ENCODE assay signal across 12 mouse cellular contexts in the genomic region with DNA sequence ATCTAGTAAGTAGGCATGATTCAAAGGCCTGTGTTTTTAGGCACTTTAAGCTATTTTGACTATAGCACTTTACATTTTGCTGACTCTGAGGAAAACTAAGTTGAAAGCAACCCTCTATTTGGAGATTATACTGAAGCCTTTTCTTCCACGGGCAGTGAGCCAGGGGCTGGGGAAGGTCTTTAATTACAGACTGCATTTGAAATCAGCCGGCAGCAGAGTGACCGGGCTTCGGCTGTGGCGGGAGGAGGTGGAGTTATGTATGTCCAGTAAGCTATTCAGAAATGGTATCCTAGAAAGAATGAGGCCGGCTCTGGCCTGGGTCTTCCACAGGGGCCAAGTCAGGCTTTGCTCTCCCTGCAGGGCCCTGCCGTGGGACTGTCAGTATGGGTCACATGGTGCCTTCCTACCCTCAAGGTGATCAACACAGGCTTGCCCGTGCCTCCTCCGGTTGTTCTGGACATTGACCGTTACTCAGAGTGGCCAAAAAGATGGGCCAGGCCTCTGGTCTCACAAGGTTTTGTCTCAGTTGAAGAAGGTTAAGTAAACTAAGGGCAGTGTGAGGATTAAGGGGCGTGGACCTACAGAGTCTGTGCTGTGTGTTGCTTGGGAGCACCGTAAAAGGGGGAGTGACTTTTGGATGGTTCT. TPM values are rescaled to one million over a fixed set of nuclear protein-coding genes. Genes with fewer than 3 reads are reported as not detected.
DNase-seq lines count a peak whose midpoint lies in the region; ATAC-seq and TF ChIP-seq lines count a peak whose summit lies in the region.
"Had no signal": no experiment of that assay in that cellular context is flagged by ENCODE, and none has a peak within 500 bp of the region (broad histone marks: within the 10 kb centered on the region; RNA-seq: fewer than 3 reads in every experiment).

No protein-coding gene starts in this region.

- TF ChIP-seq POLR2A in thymus, adult 2 months (IDR thresholded peaks at IDR 0.05; ENCODE audit: control insufficient read depth, extremely low read depth, insufficient read depth, low read length, poor library complexity) = no peak

- DNase-seq in kidney, adult 11 months = peak; percentile 38
- DNase-seq in kidney, adult 18-20 months = no peak
- peak; percentile 37 for DNase-seq in right cerebral cortex, postnatal 14 days
- DNase-seq in right cerebral cortex, adult 18-20 months = no peak
- DNase-seq in thymus, adult 2 months = no peak
- DNase-seq: gastrocnemius, postnatal 14 days; thymus, adult 18-20 months had no signal

- H3K4me3 ChIP-seq in intestine, embryonic 16.5 days (ENCODE audit: low read length) = no peak overlapping the region
- no peak overlapping the region for H3K4me3 ChIP-seq in heart, embryonic 12.5 days
- no peak overlapping the region for H3K4me3 ChIP-seq in thymus, adult 2 months (ENCODE audit: control insufficient read depth, insufficient read depth, low read length)
- H3K4me3 ChIP-seq: heart, embryonic 15.5 days; limb, embryonic 12.5 days; myocyte had no signal

- TF ChIP-seq CTCF in thymus, adult 2 months (IDR thresholded peaks at IDR 0.05; ENCODE audit: borderline replicate concordance, control insufficient read depth, extremely low read depth, insufficient read depth, low read length, poor library complexity) = no peak

- H3K27me3 ChIP-seq in intestine, embryonic 16.5 days (replicated peaks; ENCODE audit: control insufficient read depth, insufficient read depth, low read length) = no peaks in the 10 kb centered on the region
- H3K27me3 ChIP-seq in heart, embryonic 12.5 days (replicated peaks) = peaks cover 5% of the 10 kb centered on the region; the same call in 1 of the 2 replicates
- H3K27me3 ChIP-seq in thymus, adult 2 months (ENCODE audit: control insufficient read depth, insufficient read depth, low read length) = no peaks in the 10 kb centered on the region

- peak overlapping the region; percentile 43; the same call in 1 of the 2 replicates for H3K27ac ChIP-seq in intestine, embryonic 16.5 days (ENCODE audit: low read length)
- no peak overlapping the region for H3K27ac ChIP-seq in heart, embryonic 12.5 days (ENCODE audit: poor library complexity, severe bottlenecking)
- no peak overlapping the region for H3K27ac ChIP-seq in thymus, adult 2 months (ENCODE audit: control insufficient read depth, insufficient read depth, low read length)
- H3K27ac ChIP-seq: heart, embryonic 15.5 days; limb, embryonic 12.5 days had no signal

- ATAC-seq in intestine, embryonic 16.5 days = no peak
- no peak for ATAC-seq in heart, embryonic 12.5 days (ENCODE audit: insufficient number of reproducible peaks, low FRiP score)

- no peaks in the 10 kb centered on the region; the same call in 1 of the 2 replicates for H3K36me3 ChIP-seq in intestine, embryonic 16.5 days (ENCODE audit: control insufficient read depth, insufficient read depth, low read length)
- H3K36me3 ChIP-seq in heart, embryonic 12.5 days = no peaks in the 10 kb centered on the region
- peaks cover 10% of the 10 kb centered on the region; the same call in 1 of the 2 replicates for H3K36me3 ChIP-seq in thymus, adult 2 months (ENCODE audit: control insufficient read depth, insufficient read depth, low read length)
- H3K36me3 ChIP-seq: heart, embryonic 15.5 days had no signal

- H3K4me1 ChIP-seq in intestine, embryonic 16.5 days (ENCODE audit: control insufficient read depth, insufficient read depth, low read length) = peaks cover 25% of the 10 kb centered on the region
- peaks cover 18% of the 10 kb centered on the region for H3K4me1 ChIP-seq in heart, embryonic 12.5 days (replicated peaks)
- peaks cover 10% of the 10 kb centered on the region for H3K4me1 ChIP-seq in thymus, adult 2 months (replicated peaks; ENCODE audit: control insufficient read depth, insufficient read depth, low read length)

- no peak overlapping the region for H3K4me2 ChIP-seq in intestine, embryonic 16.5 days (ENCODE audit: low read depth, low read length)
- no peak overlapping the region for H3K4me2 ChIP-seq in heart, embryonic 12.5 days
- H3K4me2 ChIP-seq: heart, embryonic 15.5 days; limb, embryonic 12.5 days had no signal

- WGBS in intestine, embryonic 16.5 days = 70% methylated on average over 12 of the region's 12 CpGs
- 75% methylated on average over 12 of the region's 12 CpGs for WGBS in heart, embryonic 12.5 days
- WGBS in thymus, adult 2 months = 95% methylated on average over 12 of the region's 12 CpGs

- H3K9me3 ChIP-seq in intestine, embryonic 16.5 days (ENCODE audit: control insufficient read depth, low read length) = no peaks in the 10 kb centered on the region
- H3K9me3 ChIP-seq in heart, embryonic 12.5 days (replicated peaks) = no peaks in the 10 kb centered on the region
- H3K9me3 ChIP-seq: heart, embryonic 15.5 days; limb, embryonic 12.5 days had no signal

- no peak overlapping the region for H3K9ac ChIP-seq in intestine, embryonic 16.5 days (ENCODE audit: low read depth, low read length)
- H3K9ac ChIP-seq in heart, embryonic 12.5 days = no peak overlapping the region
- H3K9ac ChIP-seq: heart, embryonic 15.5 days; limb, embryonic 12.5 days had no signal

RNA-seq across cellular contexts. Expression of a gene that starts 11.5 kb away (rescaled TPM):
- 272 and 331 TPM in 2 replicates for polyA plus RNA-seq in intestine, embryonic 16.5 days (2015; fragmentation: Nextera tagmentation; extraction: Ambion mirVana)
- polyA plus RNA-seq in heart, embryonic 12.5 days (2016; fragmentation: Nextera tagmentation; extraction: Ambion mirVana) = 12.5 and 15.6 TPM in 2 replicates
- polyA plus RNA-seq in thymus, adult 2 months (2012; rRNA removed) = 59.4 and 78.8 TPM in 2 replicates

Comparison
In these comparisons a context has a peak if more than half of its experiments do, and no peak if none do; other contexts are left out.
1. DNase-seq: peak in kidney, adult 11 months (single experiment) and right cerebral cortex, postnatal 14 days (single experiment); none in kidney, adult 18-20 months (single experiment), right cerebral cortex, adult 18-20 months (single experiment) and thymus, adult 2 months (single experiment).